Mouse (Mus musculus): ENCODE results near the gene Atg9a. TPM values are rescaled to one million over a fixed set of nuclear protein-coding genes. Genes with fewer than 3 reads are reported as not detected.

Atg9a gene
- polyA plus RNA-seq, 1 experiment from 2014 or later = 27.6 TPM

DNA sequence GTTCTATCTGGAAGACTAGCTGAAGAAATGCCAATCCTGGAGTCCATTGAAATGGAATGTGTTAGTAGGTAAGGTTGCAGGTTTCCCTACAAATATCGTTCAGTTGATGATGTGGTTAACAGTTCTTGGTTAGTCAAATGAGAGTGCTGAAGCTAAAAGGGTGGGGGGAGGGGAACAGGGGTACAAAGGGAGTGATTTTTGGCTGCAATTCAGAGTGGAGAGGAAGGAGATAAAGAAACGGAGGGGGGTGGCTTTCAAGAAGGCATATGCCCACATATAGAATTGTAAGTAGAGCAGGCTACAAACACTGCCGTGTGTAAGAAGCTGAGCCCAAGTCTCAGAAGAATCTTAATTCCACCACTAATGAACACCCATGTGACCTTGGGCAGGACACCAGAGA is 33.5 kb upstream of the Atg9a start:
- H3K4me2 ChIP-seq = no peak overlapping the region
- no peak overlapping the region for H3K27ac ChIP-seq
- no peaks in the 10 kb centered on the region for H3K4me1 ChIP-seq
- no peaks in the 10 kb centered on the region for H3K9me3 ChIP-seq
- H3K4me3 ChIP-seq = no peak overlapping the region
- H3K36me3 ChIP-seq = no peaks in the 10 kb centered on the region
- no peak overlapping the region for H3K9ac ChIP-seq
- ATAC-seq (ENCODE audit: borderline replicate concordance, extremely low read depth, low FRiP score, low TSS enrichment) = no peak
- WGBS = 46% methylated on average over 3 of the region's 3 CpGs
- H3K27me3 ChIP-seq = peaks cover 13% of the 10 kb centered on the region

DNA sequence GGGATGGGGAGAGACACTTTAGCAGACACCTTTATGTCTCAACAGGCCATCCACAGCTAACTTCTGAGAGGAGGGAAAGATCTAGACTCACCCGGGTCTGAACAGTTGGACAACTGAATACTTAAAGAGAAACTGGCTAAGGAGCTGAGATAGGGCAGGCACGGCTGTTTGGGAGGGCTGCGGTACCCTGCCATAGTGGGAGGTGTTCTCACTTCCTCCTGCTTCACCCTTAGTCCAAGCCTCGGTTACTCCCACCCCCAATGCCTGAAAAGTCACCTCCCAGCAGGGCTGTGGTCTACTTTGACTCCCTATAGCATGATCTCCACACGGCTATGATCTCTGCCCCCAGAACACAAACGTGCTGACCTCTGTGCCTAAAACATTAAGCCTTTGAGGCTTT is 31.5 kb upstream of the Atg9a start:
- Histone ChIP-seq H3K4me2 (no peak overlapping the region), H3K9me3 (no peaks in the 10 kb centered on the region), H3K27me3 (peaks cover 32% of the 10 kb centered on the region), H3K4me1 (peaks cover 11% of the 10 kb centered on the region), H3K4me3 (no peak overlapping the region), H3K36me3 (no peaks in the 10 kb centered on the region), H3K9ac (no peak overlapping the region), H3K27ac (no peak overlapping the region)
- WGBS = 52% methylated on average over 6 of the region's 6 CpGs
- no peak for ATAC-seq (ENCODE audit: borderline replicate concordance, extremely low read depth, low FRiP score, low TSS enrichment)

- no peak overlapping the region for H3K9ac ChIP-seq
- no peak for ATAC-seq (ENCODE audit: borderline replicate concordance, extremely low read depth, low FRiP score, low TSS enrichment)
- H3K9me3 ChIP-seq = no peaks in the 10 kb centered on the region
- H3K4me1 ChIP-seq = peaks cover 17% of the 10 kb centered on the region
- WGBS = 70% methylated on average over 6 of the region's 6 CpGs
- H3K36me3 ChIP-seq = no peaks in the 10 kb centered on the region
- no peak overlapping the region for H3K27ac ChIP-seq
- H3K4me2 ChIP-seq = no peak overlapping the region
- no peak overlapping the region for H3K4me3 ChIP-seq
- peaks cover 38% of the 10 kb centered on the region for H3K27me3 ChIP-seq
Measured at GRCm38 (mm10) chr1:75222926-75223325, 30.9 kb upstream of the Atg9a start.

GRCm38 (mm10) chr1:75221538-75221937 is 29.5 kb upstream of the Atg9a start:
- no peaks in the 10 kb centered on the region for H3K9me3 ChIP-seq
- H3K4me3 ChIP-seq = no peak overlapping the region
- no peak for ATAC-seq (ENCODE audit: borderline replicate concordance, extremely low read depth, low FRiP score, low TSS enrichment)
- H3K27me3 ChIP-seq = peaks cover 49% of the 10 kb centered on the region
- H3K36me3 ChIP-seq = no peaks in the 10 kb centered on the region
- H3K4me2 ChIP-seq = no peak overlapping the region
- H3K9ac ChIP-seq = no peak overlapping the region
- H3K27ac ChIP-seq = no peak overlapping the region
- WGBS = 72% methylated on average over 3 of the region's 3 CpGs
- H3K4me1 ChIP-seq = peaks cover 20% of the 10 kb centered on the region

DNA sequence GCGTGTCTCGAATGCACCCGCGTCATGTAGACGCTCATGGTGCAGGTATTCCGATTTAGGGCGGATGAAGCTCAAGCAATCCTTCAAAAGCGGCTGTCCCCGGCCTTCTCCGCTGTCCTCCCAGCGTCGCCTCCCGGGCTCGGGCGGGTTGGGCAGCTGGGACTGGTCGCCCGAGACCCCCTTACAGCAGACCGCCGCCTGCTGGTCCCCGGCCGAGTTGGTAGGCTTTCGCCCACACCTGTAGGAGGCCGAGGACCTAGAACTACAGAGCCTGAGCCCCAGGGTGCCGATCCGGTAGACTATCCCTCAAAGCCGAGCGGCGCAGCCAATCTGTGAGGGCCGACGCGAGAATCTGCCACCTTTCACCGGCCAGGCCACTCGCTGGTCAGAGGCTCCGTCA is 27.5 kb upstream of the Atg9a start, which contains the start of gene Tuba4a:
Gene Tuba4a (minus strand): TSS at position 335 of the 400 bp plus-strand sequence.
- Histone ChIP-seq H3K4me1 (peaks cover 21% of the 10 kb centered on the region), H3K27ac (no peak within 1 kb of the TSS), H3K4me2 (peak within 1 kb of the TSS; percentile 92), H3K9me3 (no peaks in the 10 kb centered on the region), H3K27me3 (peaks cover 49% of the 10 kb centered on the region), H3K9ac (peak within 1 kb of the TSS; percentile 38), H3K4me3 (peak within 1 kb of the TSS; percentile 51), H3K36me3 (peaks cover 9% of the 10 kb centered on the region; the same call in 1 of the 2 replicates)
- WGBS = under 1% methylated on average over 34 of the region's 34 CpGs
- ATAC-seq (ENCODE audit: borderline replicate concordance, extremely low read depth, low FRiP score, low TSS enrichment) = peak; percentile 32; the same call in 1 of the 2 replicates

- Histone ChIP-seq H3K4me2 (peak overlapping the region; percentile 92), H3K27me3 (peaks cover 49% of the 10 kb centered on the region), H3K9ac (peak overlapping the region; percentile 38), H3K9me3 (no peaks in the 10 kb centered on the region), H3K4me3 (peak overlapping the region; percentile 51), H3K36me3 (peaks cover 13% of the 10 kb centered on the region; the same call in 1 of the 2 replicates), H3K4me1 (peaks cover 26% of the 10 kb centered on the region), H3K27ac (no peak overlapping the region)
- peak; percentile 89 for ATAC-seq (ENCODE audit: borderline replicate concordance, extremely low read depth, low FRiP score, low TSS enrichment)
- WGBS = 1% methylated on average over 24 of the region's 24 CpGs
Measured at GRCm38 (mm10) chr1:75219078-75219477, 27.1 kb upstream of the Atg9a start.

- H3K4me1 ChIP-seq = peaks cover 32% of the 10 kb centered on the region
- under 1% methylated on average over 38 of the region's 38 CpGs for WGBS
- no peak overlapping the region for H3K27ac ChIP-seq
- peaks cover 20% of the 10 kb centered on the region; the same call in 1 of the 2 replicates for H3K36me3 ChIP-seq
- H3K9ac ChIP-seq = peak overlapping the region; percentile 38
- H3K4me3 ChIP-seq = peak overlapping the region; percentile 51
- peak overlapping the region; percentile 92 for H3K4me2 ChIP-seq
- ATAC-seq (ENCODE audit: borderline replicate concordance, extremely low read depth, low FRiP score, low TSS enrichment) = peak; percentile 36; the same call in 1 of the 2 replicates
- H3K9me3 ChIP-seq = no peaks in the 10 kb centered on the region
- H3K27me3 ChIP-seq = peaks cover 49% of the 10 kb centered on the region
Measured at GRCm38 (mm10) chr1:75218227-75219001, 26.4 kb upstream of the Atg9a start.

DNA sequence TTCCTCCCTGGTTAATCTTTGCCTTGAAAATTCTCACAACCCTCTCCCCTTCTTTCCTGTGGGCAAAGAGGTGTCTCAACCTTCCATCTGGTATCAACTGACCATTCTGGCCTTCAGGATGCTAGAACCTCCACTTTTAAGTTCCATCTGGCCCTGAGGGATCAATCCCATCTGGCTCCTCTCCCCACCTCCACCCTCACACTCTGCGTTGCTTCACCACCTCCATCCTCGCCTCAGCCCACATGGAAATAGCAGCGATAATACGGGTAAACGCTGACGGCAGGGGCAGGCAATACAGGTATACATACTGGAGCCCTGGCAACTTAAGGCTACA is 25.9 kb upstream of the Atg9a start:
- peaks cover 32% of the 10 kb centered on the region for H3K4me1 ChIP-seq
- no peaks in the 10 kb centered on the region for H3K9me3 ChIP-seq
- H3K27me3 ChIP-seq = peaks cover 49% of the 10 kb centered on the region
- peak overlapping the region; percentile 51 for H3K4me3 ChIP-seq
- 0 out of 2 replicates have a peak overlapping the region, but pooled peaks have one; percentile 38 for H3K9ac ChIP-seq
- H3K36me3 ChIP-seq = peaks cover 25% of the 10 kb centered on the region; the same call in 1 of the 2 replicates
- peak overlapping the region; percentile 92 for H3K4me2 ChIP-seq
- WGBS = 1% methylated on average over 6 of the region's 6 CpGs
- H3K27ac ChIP-seq = no peak overlapping the region
- ATAC-seq (ENCODE audit: borderline replicate concordance, extremely low read depth, low FRiP score, low TSS enrichment) = no peak

DNA sequence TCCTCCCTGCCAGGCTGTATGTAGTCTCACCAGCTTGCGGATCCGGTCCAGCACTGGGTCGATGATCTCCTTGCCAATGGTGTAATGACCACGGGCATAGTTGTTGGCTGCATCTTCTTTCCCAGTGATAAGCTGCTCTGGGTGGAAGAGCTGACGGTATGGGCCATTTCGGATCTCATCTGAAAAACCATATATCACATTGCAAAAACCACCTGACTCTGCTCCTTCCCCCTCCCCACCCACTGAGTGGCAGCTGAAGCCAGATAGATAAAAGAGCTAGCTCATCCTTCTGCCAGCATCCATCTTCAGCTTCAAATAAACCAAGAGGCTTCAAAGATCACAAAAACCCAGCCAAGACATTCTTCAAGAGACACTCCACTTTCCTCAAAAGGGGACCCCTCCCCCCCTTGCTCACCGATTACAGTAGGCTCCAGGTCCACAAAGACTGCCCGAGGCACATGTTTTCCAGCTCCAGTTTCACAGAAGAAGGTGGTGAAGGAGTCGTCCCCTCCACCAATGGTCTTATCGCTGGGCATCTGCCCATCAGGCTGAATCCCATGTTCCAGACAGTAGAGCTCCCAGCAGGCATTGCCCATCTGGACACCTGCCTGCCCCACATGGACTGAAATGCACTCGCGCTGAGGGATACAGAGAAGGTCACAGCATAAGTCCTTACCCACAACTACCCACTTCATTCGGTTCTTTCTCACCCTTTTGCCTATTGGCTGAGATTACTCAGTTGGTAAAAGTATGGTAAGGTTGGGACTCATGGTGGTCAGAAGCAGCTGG is 25.0 kb upstream of the Atg9a start:
- no peak overlapping the region for H3K27ac ChIP-seq
- peaks cover 39% of the 10 kb centered on the region for H3K4me1 ChIP-seq
- 66% methylated on average over 13 of the region's 13 CpGs for WGBS
- 0 out of 2 replicates have a peak overlapping the region, but pooled peaks have one; percentile 92 for H3K4me2 ChIP-seq
- no peak overlapping the region for H3K9ac ChIP-seq
- ATAC-seq (ENCODE audit: borderline replicate concordance, extremely low read depth, low FRiP score, low TSS enrichment) = no peak
- H3K36me3 ChIP-seq = peaks cover 30% of the 10 kb centered on the region; the same call in 1 of the 2 replicates
- H3K9me3 ChIP-seq = no peaks in the 10 kb centered on the region
- H3K27me3 ChIP-seq = peaks cover 49% of the 10 kb centered on the region
- H3K4me3 ChIP-seq = no peak overlapping the region

GRCm38 (mm10) chr1:75215785-75216184 is 23.8 kb upstream of the Atg9a start:
- no peak for ATAC-seq (ENCODE audit: borderline replicate concordance, extremely low read depth, low FRiP score, low TSS enrichment)
- peaks cover 48% of the 10 kb centered on the region for H3K4me1 ChIP-seq
- H3K27ac ChIP-seq = no peak overlapping the region
- H3K9me3 ChIP-seq = no peaks in the 10 kb centered on the region
- H3K4me3 ChIP-seq = no peak overlapping the region
- peaks cover 30% of the 10 kb centered on the region; the same call in 1 of the 2 replicates for H3K36me3 ChIP-seq
- no peak overlapping the region for H3K4me2 ChIP-seq
- H3K27me3 ChIP-seq = peaks cover 39% of the 10 kb centered on the region
- H3K9ac ChIP-seq = no peak overlapping the region
- WGBS = 91% methylated on average over 9 of the region's 9 CpGs

- Histone ChIP-seq H3K4me1 (peaks cover 52% of the 10 kb centered on the region), H3K9me3 (no peaks in the 10 kb centered on the region), H3K27me3 (peaks cover 30% of the 10 kb centered on the region), H3K4me3 (no peak overlapping the region), H3K36me3 (peaks cover 30% of the 10 kb centered on the region; the same call in 1 of the 2 replicates), H3K9ac (no peak overlapping the region), H3K4me2 (no peak overlapping the region), H3K27ac (0 out of 2 replicates have a peak overlapping the region, but pooled peaks have one; percentile 11)
- ATAC-seq (ENCODE audit: borderline replicate concordance, extremely low read depth, low FRiP score, low TSS enrichment) = no peak
- 56% methylated on average over 5 of the region's 5 CpGs for WGBS
Measured at GRCm38 (mm10) chr1:75214886-75215285, 22.9 kb upstream of the Atg9a start.
